Mouse (Mus musculus): ENCODE data around the gene Anapc7.

Anapc7 gene

GRCm38 (mm10) chr5:122421271-122422068, at the start of gene Anapc7:
TSS of gene Anapc7 (plus strand) at chr5:122421693.
- DNase-seq (ENCODE audit: low read depth, low spot score) = no peak

DNA sequence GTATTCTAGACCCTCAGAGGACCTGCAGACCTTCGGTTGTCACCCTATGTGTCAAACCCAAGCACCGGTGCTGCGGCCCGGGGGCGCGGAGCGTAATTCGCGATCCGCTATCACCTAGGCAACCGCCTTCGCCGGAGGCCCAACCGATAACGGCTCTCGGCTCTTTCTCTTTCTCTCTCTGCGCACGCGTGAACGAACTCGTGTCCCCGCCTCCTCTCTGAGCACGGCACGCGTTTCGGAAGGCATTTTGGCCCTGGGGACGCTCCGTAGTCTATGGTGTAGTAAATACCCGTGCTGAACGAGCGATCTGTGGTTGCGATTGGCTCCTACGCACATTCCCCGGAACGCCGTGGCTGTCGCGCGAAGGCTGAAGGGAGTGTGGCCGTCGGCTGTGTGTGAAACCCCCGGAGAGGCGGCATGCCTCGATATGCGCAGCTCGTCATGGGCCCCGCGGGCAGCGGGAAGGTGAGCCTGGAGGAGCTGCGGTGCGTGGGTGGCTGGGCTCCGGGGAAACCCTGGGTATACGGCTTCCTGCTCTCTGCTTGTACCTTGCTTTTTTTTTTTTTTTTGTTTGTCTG, 49.2 kb upstream of the Anapc7 start, which contains the start of gene Fam216a:
Fam216a (minus strand) TSS at position 173 of the 578 bp plus-strand sequence.
- DNase-seq (ENCODE audit: low read depth, low spot score) = peak; percentile 100

DNA sequence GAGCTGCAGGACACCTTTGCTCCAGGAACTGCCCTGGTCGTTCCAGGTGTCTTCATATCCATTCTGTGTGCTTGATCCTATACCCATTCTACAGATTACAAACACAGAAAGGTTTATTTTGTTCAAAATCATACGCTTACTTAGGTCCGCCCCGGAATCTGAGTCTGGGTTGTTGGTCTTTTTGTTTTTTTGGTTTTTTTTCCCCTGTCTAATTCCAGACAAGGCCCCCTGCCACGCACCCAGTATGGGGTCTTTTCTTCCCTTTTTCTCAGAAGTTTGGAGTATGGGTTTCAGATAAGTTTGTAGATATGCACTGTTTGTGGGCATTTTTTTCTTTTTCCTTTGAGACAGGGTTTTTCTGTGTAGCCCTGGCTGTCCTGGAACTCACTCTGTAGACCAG, 48.6 kb upstream of the Anapc7 start:
- DNase-seq (ENCODE audit: low read depth, low spot score) = no peak

DNA sequence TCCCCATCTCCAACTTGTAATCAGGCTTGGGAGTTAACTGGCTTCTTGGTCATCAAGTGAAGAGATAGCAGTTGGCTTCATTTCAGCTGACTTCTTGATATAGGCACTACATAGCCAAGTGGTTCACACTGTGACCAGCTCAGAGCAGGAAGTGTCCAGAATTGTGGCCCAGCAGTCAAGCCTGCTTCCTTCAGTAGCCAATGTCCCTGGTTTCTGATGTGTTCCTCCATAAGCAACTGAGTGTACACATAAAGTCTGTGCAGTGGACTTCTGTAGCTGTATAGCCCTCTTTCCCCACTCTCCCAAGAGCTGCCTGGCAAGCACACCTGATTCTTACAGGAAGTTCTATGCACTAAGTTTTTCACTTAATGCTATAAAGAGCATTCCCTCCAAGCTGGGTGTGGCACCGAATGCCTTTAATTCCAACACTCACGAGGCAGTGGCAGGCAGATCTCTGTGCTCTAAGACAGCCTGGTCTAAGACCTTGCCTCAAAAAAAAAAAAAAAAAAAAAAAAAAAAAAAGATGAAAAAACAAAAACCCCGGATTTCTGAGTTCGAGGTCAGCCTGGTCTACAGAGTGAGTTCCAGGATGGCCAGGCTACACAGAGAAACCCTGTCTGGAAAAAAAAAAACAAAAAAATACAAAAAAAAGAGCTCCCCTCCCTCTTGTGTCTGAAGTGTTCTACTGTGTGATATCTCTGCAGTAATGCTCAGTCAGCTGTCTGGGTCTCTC, 44.2 kb upstream of the Anapc7 start:
- no peak for DNase-seq (ENCODE audit: low read depth, low spot score)

GRCm38 (mm10) chr5:122378171-122378570, 43.3 kb upstream of the Anapc7 start:
- DNase-seq (ENCODE audit: low read depth, low spot score) = no peak

DNA sequence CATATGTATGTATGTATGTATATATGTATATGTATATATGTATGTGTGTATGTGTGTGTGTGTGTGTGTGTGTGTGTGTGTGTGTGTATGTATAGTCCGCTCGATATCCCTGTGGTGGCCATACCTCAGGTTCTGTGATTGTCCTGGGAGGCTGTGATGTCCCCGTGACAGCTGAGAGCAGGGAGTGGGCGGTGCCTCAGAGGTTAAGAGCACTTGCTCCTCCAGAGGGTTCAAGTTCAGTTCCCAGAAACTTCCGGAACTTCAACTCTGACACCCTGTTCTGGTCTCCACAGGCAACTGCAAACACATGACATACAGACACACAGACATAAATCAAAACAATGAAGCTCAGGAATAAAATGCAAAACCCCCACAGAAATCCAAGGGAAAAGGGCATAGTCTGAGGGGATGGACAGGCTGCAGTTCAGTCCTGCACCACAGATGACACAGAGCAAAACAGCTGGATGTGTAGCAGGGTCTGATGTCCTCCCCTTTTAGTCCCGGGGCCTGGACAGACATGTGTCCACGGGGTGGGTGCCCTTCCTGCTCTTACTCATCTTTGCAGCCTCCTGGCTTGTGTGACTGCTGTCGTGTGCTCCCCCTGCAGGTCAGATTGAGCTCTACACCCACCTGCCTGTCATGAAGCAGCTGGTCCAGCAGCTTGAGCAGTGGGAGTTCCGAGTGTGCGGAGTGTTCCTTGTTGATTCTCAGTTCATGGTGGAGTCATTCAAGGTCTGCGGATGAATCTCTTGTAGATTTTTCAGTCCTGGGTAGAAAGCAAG, 41.9 kb upstream of the Anapc7 start:
- peak; percentile 96 for DNase-seq (ENCODE audit: low read depth, low spot score)

DNA sequence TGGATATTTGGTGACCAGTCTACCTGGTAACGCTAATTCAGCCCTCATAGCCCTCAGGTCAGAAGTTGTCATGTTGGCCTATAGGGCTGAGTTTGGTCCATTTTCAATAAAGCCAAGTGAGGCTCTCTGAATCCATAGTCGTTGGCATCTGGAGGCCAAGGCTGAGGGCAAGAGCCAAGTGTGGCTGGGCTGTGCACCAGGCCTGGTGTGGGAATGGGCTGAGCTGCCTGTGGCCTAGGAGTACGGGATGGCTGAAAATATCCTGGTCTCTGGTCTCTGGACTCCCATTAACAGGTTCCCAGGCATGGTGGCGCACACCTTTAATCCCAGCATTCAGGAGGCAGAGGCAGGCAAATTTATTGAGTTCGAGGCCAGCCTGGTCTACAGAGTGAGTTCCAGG, 31.5 kb upstream of the Anapc7 start:
- DNase-seq (ENCODE audit: low read depth, low spot score) = no peak

DNA sequence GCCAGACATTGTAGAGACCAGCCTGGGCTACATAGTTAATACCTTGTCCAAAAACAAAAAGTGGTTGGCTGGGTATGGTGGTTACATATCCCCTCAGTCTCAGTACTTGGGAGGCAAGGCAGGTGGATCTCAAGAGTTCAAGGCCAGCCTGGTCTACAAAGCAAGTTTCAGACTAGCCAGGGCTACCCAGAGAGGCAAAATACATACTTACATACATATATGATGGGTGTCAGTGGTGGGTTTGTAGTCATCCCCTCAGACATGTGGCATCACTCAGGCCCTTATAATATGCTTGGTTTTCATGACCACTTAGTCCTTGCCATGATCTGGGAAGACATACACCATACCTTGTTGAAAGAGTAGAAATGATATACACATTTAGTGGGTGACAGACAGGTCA, 30.8 kb upstream of the Anapc7 start:
- no peak for DNase-seq (ENCODE audit: low read depth, low spot score)

GRCm38 (mm10) chr5:122391178-122391785, 30.2 kb upstream of the Anapc7 start:
- DNase-seq (ENCODE audit: low read depth, low spot score) = no peak

GRCm38 (mm10) chr5:122391786-122392180, 29.7 kb upstream of the Anapc7 start, which contains the start of gene Arpc3:
TSS of gene Arpc3 (plus strand) at chr5:122391878.
- DNase-seq (ENCODE audit: low read depth, low spot score) = peak; percentile 97

GRCm38 (mm10) chr5:122392227-122393004, 29.1 kb upstream of the Anapc7 start:
- DNase-seq (ENCODE audit: low read depth, low spot score) = peak; percentile 42

DNA sequence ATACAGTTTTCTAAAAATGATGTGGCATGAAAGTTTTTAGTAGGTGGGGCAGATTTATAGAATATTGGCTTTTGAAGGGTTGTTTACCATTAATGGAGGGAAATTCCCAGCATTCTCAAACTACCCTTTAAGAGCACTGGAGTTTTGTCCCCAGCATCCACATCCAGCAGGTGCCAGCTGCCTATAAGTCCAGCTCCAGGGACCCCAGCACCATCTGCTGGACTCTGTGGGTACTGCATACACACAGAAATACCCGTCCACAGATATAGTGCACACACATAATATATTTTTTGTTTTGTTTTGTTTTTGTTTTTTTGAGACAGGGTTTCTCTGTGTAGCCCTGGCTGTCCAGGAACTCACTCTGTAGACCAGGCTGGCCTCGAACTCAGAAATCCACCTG, 27.6 kb upstream of the Anapc7 start:
- DNase-seq (ENCODE audit: low read depth, low spot score) = peak; percentile 78

DNA sequence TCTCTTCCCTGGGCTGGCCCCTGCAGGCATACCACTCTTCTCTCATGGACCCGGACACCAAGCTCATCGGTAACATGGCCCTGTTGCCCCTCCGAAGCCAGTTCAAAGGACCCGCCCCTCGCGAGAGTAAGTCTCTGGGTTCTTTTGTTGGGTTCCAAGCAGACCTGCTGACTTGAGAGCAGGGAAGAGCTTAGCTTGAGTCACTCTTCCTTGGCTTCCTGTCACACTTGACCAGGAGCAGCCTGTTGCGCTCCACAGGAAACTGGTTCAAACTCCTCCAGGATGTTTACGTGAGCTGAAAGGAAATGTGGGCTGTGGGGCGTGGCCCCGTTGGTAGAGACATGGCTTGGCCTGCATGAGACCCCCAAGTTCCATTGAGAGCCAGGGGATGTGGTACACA, 24.7 kb upstream of the Anapc7 start:
- no peak for DNase-seq (ENCODE audit: low read depth, low spot score)

GRCm38 (mm10) chr5:122397495-122397894, 24.0 kb upstream of the Anapc7 start:
- DNase-seq (ENCODE audit: low read depth, low spot score) = no peak

GRCm38 (mm10) chr5:122399871-122400270, 21.6 kb upstream of the Anapc7 start:
- no peak for DNase-seq (ENCODE audit: low read depth, low spot score)

GRCm38 (mm10) chr5:122400628-122401302, 20.7 kb upstream of the Anapc7 start:
- peak; percentile 80 for DNase-seq (ENCODE audit: low read depth, low spot score)

GRCm38 (mm10) chr5:122401303-122401640, 20.2 kb upstream of the Anapc7 start:
- peak; percentile 81 for DNase-seq (ENCODE audit: low read depth, low spot score)

- no peak for DNase-seq (ENCODE audit: low read depth, low spot score)
These were observed 19.3 kb upstream of the Anapc7 start for GRCm38 (mm10) chr5:122402160-122402559.

- peak; percentile 87 for DNase-seq (ENCODE audit: low read depth, low spot score)
These were observed 18.7 kb upstream of the Anapc7 start for GRCm38 (mm10) chr5:122402772-122403171.

DNA sequence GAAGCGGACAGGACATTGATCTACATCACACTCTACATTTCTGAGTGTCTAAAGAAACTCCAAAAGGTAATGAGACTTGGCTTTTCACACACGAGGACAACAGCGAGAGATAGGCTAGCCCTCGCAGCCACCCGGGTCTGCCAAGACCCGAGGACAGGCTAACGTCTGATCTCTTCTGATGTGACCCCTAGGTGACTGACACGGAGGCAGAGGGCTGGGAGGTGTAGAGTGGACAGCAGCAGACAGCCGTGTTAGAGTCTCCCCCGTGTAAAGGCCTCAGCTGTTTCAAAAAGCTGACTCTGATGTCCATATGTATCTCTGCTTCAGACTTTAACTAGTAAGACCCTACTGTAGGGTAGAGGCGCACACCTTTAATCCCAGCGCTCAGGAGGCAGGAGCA, 18.1 kb upstream of the Anapc7 start:
- no peak for DNase-seq (ENCODE audit: low read depth, low spot score)

Measured in brain, adult 2 months (tissue).